Mouse (Mus musculus): ENCODE measurements around the gene Bloc1s2. TPM values are rescaled to one million over a fixed set of nuclear protein-coding genes. Genes with fewer than 3 reads are reported as not detected.

Bloc1s2 gene
- total and polyA plus RNA-seq, 3 experiments: 51.8 to 302 (median 102) TPM

DNA sequence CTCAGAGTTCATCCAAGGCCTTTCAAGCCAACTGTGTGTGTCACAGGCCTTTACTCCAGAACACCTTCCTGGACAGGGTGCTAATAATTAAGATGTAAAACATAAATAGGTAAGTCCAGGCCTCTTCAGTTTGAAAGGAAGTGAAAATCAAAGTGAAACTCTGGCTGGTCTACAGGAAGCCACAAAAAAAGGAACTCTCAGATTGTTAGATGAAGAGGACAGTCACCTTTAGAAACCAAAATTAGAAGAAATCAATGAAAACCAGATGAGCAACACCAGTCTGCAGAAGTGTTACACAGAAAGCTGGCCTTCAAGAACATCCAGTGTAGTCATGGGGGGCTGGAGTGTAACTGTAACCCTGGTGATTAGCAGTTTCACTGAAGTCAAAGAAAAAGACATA lies 28.5 kb downstream of the Bloc1s2 start:
- ATAC-seq (ENCODE audit: extremely low read depth, insufficient number of reproducible peaks, low FRiP score, poor library complexity, severe bottlenecking): no peak
- peaks cover 95% of the 10 kb centered on the region for H3K36me3 ChIP-seq (replicated peaks)

DNA sequence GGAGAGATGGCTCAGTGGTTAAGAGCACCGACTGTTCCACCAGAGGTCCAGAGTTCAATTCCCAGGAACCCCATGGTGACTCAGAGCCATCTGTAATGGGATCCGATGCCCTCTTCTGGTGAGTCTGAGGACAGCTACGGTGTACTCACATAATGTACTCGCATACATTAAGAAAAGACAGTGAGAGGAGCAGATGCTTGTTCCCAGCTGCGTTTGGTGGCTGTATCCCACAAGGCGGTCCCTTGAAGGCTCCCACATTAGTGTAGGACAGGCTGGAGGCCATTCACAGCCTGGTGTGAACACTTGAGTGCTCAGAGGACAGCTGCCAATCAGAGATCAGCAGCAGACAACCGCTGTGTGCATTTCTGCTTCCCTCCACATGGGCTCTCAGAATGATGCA lies 34.5 kb downstream of the Bloc1s2 start:
- Histone ChIP-seq H3K27me3 (ENCODE audit: insufficient read depth, low read length) (no peaks in the 10 kb centered on the region), H3K4me3 (ENCODE audit: low read depth, low read length) (no peak overlapping the region), H3K4me1 (ENCODE audit: insufficient read depth, low read depth, low read length) (peaks cover 17% of the 10 kb centered on the region), H3K36me3 (replicated peaks) (peaks cover 79% of the 10 kb centered on the region), H3K9me3 (replicated peaks) (no peaks in the 10 kb centered on the region)
- ATAC-seq (ENCODE audit: extremely low read depth, insufficient number of reproducible peaks, low FRiP score, poor library complexity, severe bottlenecking) (no peak), DNase-seq (ENCODE audit: low spot score) (no peak)
- no peak for TF ChIP-seq GATA2 (IDR thresholded peaks at IDR 0.05; ENCODE audit: borderline replicate concordance, low read depth, low read length)
- 0 out of 2 replicates have a peak, but pooled peaks have one; percentile 18 for TF ChIP-seq CTCF (IDR thresholded peaks at IDR 0.05; ENCODE audit: low read depth, low read length)
- TF ChIP-seq TAL1 (conservative IDR thresholded peaks at IDR 0.05; ENCODE audit: low read depth, low read length): no peak
- TF ChIP-seq POLR2AphosphoS5 (IDR thresholded peaks at IDR 0.05; ENCODE audit: insufficient replicate concordance, low read depth, low read length): no peak
- no peak for TF ChIP-seq GATA1 (IDR thresholded peaks at IDR 0.05; ENCODE audit: borderline replicate concordance, low read length)

More for the DNA sequence above, 28.5 kb downstream of the Bloc1s2 start:
- Histone ChIP-seq H3K9me3 (replicated peaks) (no peaks in the 10 kb centered on the region), H3K27me3 (ENCODE audit: insufficient read depth, low read length) (no peaks in the 10 kb centered on the region), H3K4me3 (ENCODE audit: low read depth, low read length) (no peak overlapping the region), H3K4me1 (ENCODE audit: insufficient read depth, low read depth, low read length) (no peaks in the 10 kb centered on the region)
- TF ChIP-seq TAL1 (conservative IDR thresholded peaks at IDR 0.05; ENCODE audit: low read depth, low read length) (no peak), GATA2 (IDR thresholded peaks at IDR 0.05; ENCODE audit: borderline replicate concordance, low read depth, low read length) (no peak), CTCF (IDR thresholded peaks at IDR 0.05; ENCODE audit: low read depth, low read length) (no peak), POLR2AphosphoS5 (IDR thresholded peaks at IDR 0.05; ENCODE audit: insufficient replicate concordance, low read depth, low read length) (no peak), GATA1 (IDR thresholded peaks at IDR 0.05; ENCODE audit: borderline replicate concordance, low read length) (no peak)
- no peak for DNase-seq (ENCODE audit: low spot score)

DNA sequence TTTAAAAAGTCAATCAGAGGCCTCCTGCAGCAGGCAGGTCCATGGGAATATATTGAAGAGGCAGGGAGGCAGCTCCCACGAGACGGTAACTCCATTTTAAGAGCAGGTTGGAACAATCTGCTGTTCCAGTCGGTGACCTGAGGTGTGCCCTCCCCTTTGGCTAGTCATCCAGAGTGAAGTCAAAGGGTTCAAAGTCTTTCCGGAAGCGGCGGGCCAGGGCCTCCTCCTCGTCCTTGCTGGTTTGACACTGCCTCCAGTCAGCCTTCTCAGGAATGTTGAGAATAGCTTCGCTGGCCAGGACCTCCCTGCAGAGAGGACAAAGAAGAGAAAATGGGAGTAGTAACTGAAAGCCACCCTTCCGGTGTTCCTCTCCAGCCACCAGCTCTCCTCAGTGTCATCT lies 35.9 kb downstream of the Bloc1s2 start:
- Histone ChIP-seq H3K36me3 (replicated peaks) (peaks cover 68% of the 10 kb centered on the region), H3K27me3 (ENCODE audit: insufficient read depth, low read length) (no peaks in the 10 kb centered on the region), H3K4me1 (ENCODE audit: insufficient read depth, low read depth, low read length) (peaks cover 27% of the 10 kb centered on the region), H3K4me3 (ENCODE audit: low read depth, low read length) (no peak overlapping the region), H3K9me3 (replicated peaks) (no peaks in the 10 kb centered on the region)
- ATAC-seq (ENCODE audit: extremely low read depth, insufficient number of reproducible peaks, low FRiP score, poor library complexity, severe bottlenecking) (no peak), DNase-seq (ENCODE audit: low spot score) (no peak)
- TF ChIP-seq GATA1 (IDR thresholded peaks at IDR 0.05; ENCODE audit: borderline replicate concordance, low read length) (no peak), CTCF (IDR thresholded peaks at IDR 0.05; ENCODE audit: low read depth, low read length) (no peak), GATA2 (IDR thresholded peaks at IDR 0.05; ENCODE audit: borderline replicate concordance, low read depth, low read length) (no peak), POLR2AphosphoS5 (IDR thresholded peaks at IDR 0.05; ENCODE audit: insufficient replicate concordance, low read depth, low read length) (no peak), TAL1 (conservative IDR thresholded peaks at IDR 0.05; ENCODE audit: low read depth, low read length) (no peak)

DNA sequence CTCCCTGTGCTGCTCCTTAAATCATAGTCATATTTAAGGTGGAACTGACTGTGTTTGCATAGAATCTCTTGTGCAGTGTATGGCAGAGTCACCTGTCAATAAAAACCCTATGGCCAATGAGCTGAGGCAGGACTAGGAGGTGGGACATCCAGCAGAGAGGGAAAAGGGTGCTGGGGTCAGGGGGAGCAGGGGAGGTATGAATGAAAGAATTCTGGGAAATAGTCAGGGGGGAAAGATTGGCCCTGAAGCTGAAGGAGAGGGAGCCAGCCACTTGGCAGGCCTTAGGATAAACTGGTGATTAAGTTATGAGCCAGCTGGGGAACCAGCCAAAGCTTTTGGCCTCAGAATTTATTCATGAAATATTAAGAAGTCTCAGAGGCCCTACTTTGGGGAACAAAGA lies 37.2 kb downstream of the Bloc1s2 start:
- TF ChIP-seq CTCF (IDR thresholded peaks at IDR 0.05; ENCODE audit: low read depth, low read length): no peak
- TF ChIP-seq GATA2 (IDR thresholded peaks at IDR 0.05; ENCODE audit: borderline replicate concordance, low read depth, low read length): no peak
- no peak for TF ChIP-seq TAL1 (conservative IDR thresholded peaks at IDR 0.05; ENCODE audit: low read depth, low read length)
- TF ChIP-seq POLR2AphosphoS5 (IDR thresholded peaks at IDR 0.05; ENCODE audit: insufficient replicate concordance, low read depth, low read length): no peak
- no peak for TF ChIP-seq GATA1 (IDR thresholded peaks at IDR 0.05; ENCODE audit: borderline replicate concordance, low read length)
- Histone ChIP-seq H3K4me3 (ENCODE audit: low read depth, low read length) (no peak overlapping the region), H3K36me3 (replicated peaks) (peaks cover 57% of the 10 kb centered on the region), H3K4me1 (ENCODE audit: insufficient read depth, low read depth, low read length) (peaks cover 34% of the 10 kb centered on the region), H3K9me3 (replicated peaks) (no peaks in the 10 kb centered on the region), H3K27me3 (ENCODE audit: insufficient read depth, low read length) (no peaks in the 10 kb centered on the region)
- ATAC-seq (ENCODE audit: extremely low read depth, insufficient number of reproducible peaks, low FRiP score, poor library complexity, severe bottlenecking) (no peak), DNase-seq (ENCODE audit: low spot score) (no peak)

DNA sequence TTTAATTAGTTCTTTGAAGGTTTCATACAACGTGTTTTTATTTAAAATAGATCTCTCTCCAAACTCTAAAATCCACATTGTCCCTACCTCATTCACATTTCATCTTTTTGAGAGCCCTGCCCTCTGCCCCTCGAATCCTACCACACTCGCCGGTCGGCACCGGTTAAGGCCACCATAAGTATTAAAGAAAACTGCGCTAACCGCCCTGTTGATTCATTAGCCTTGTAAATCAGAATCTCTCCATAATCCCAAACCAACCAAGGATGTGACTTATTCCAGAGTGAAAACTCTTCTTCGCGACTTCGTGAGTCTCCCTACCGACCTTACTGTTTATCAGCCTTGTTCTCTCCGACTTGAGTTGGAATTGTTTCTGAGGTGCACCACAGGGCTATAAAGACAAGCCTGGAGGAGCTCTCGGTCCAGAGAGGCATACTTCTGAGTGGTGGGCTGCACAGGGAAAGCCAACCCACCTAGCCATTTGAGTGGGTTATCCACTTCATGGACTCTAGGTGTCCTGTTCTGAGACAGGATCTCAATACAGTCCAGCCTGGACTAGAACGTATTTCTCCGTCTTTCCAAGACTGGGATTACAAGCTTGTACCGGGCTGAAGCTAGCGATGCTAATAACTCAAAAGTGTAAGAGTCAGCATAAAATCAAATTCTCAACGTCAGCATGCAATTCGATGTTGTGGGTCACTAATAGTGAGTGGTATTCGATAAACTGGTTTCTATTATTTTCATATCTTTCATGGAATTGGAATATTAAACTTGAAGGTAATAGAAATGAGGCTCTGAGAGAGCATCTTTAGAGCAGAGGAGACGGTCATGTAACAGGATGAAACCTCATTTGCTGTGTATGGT lies 38.4 kb downstream of the Bloc1s2 start:
- Histone ChIP-seq H3K4me3 (ENCODE audit: low read depth, low read length) (peak overlapping the region; percentile 100), H3K4me1 (ENCODE audit: insufficient read depth, low read depth, low read length) (peaks cover 34% of the 10 kb centered on the region), H3K36me3 (replicated peaks) (peaks cover 53% of the 10 kb centered on the region), H3K9me3 (replicated peaks) (no peaks in the 10 kb centered on the region), H3K27me3 (ENCODE audit: insufficient read depth, low read length) (no peaks in the 10 kb centered on the region)
- no peak for DNase-seq (ENCODE audit: low spot score)
- ATAC-seq (ENCODE audit: extremely low read depth, insufficient number of reproducible peaks, low FRiP score, poor library complexity, severe bottlenecking): no peak
- TF ChIP-seq GATA2 (IDR thresholded peaks at IDR 0.05; ENCODE audit: borderline replicate concordance, low read depth, low read length) (no peak), TAL1 (conservative IDR thresholded peaks at IDR 0.05; ENCODE audit: low read depth, low read length) (no peak), GATA1 (IDR thresholded peaks at IDR 0.05; ENCODE audit: borderline replicate concordance, low read length) (no peak), CTCF (IDR thresholded peaks at IDR 0.05; ENCODE audit: low read depth, low read length) (no peak), POLR2AphosphoS5 (IDR thresholded peaks at IDR 0.05; ENCODE audit: insufficient replicate concordance, low read depth, low read length) (no peak)

DNA sequence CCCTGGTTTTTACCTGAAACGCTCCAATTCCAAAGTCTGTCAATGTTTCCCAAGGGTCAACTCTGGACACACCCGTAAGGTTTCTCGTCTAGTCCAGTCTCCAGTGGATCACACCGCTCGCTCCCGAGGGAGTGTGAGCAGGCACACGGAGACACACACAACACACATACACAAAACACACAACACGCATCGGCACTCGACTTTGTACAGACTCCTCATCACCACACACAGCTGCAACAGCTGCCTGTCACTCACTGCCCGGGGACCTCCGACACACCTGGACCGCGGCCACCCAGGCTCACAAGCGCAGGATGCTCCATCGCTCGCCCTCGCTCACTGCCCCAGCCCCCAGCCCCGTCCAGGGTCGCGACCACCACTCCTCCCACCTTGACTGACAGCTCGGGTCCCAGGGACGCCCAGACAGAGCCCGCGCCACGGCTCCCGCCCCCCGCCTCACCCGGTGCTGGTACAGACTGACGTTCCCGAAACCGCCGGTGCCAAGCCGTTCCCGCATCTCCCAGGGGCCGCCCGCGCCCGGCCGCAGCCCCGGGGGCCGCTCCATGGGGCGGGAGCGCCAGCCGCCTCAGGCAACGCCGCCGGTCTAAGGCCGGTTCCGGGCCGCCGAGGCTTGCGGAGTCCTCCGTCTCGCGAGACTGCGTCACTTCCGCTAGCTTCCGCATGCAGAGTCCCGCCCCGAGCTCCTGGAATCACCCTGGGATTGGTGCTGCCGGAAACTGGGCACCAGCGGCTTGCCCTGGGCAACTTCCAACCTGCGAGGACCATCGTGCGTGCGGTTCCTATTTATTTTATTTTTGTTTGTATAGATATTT lies 39.2 kb downstream of the Bloc1s2 start, which contains the start of gene Chuk:
Gene Chuk (minus strand): TSS at position 650 of the 830 bp plus-strand sequence.
- peaks cover 34% of the 10 kb centered on the region for H3K4me1 ChIP-seq (ENCODE audit: insufficient read depth, low read depth, low read length)
- H3K4me3 ChIP-seq (ENCODE audit: low read depth, low read length): peak within 1 kb of the TSS; percentile 100
- H3K27me3 ChIP-seq (ENCODE audit: insufficient read depth, low read length): no peaks in the 10 kb centered on the region
- no peak for TF ChIP-seq GATA2 (IDR thresholded peaks at IDR 0.05; ENCODE audit: borderline replicate concordance, low read depth, low read length)
- no peak for TF ChIP-seq CTCF (IDR thresholded peaks at IDR 0.05; ENCODE audit: low read depth, low read length)
- TF ChIP-seq POLR2AphosphoS5 (IDR thresholded peaks at IDR 0.05; ENCODE audit: insufficient replicate concordance, low read depth, low read length): no peak
- no peak for TF ChIP-seq TAL1 (conservative IDR thresholded peaks at IDR 0.05; ENCODE audit: low read depth, low read length)
- no peak for TF ChIP-seq GATA1 (IDR thresholded peaks at IDR 0.05; ENCODE audit: borderline replicate concordance, low read length)
- peak; percentile 85 for ATAC-seq (ENCODE audit: extremely low read depth, insufficient number of reproducible peaks, low FRiP score, poor library complexity, severe bottlenecking)
- H3K36me3 ChIP-seq (replicated peaks): peaks cover 51% of the 10 kb centered on the region
- H3K9me3 ChIP-seq (replicated peaks): no peaks in the 10 kb centered on the region
- peak; percentile 95 for DNase-seq (ENCODE audit: low spot score)

Measured in G1E (cell line).